Mouse (Mus musculus): Measurements from ENCODE around the gene Stx12.

DNA sequence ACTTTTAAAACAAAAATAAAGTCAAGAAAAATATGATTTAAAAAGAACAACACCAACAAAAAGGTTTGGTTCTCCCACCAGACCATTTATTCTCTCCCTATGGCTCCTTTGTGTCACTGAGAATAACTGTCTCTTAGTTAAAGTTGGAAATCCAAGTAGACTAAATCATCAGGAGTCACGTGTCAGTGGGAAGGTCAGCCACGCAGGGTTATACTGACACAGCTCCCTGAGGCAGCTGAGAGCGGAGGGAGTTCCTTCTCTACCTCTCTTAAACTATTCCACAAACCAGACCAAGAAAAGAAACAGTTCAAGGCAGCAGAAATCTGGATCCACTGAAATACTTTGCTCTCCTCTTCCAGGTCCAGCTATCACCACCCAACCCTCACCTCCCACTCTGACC lies 13.2 kb downstream of the Stx12 start:
- TF ChIP-seq CTCF (IDR thresholded peaks at IDR 0.05; ENCODE audit: control insufficient read depth, insufficient read depth, insufficient read length) (no peak), MAX (IDR thresholded peaks at IDR 0.05) (no peak), USF1 (IDR thresholded peaks at IDR 0.05; ENCODE audit: low read depth) (no peak), CEBPB (IDR thresholded peaks at IDR 0.05; ENCODE audit: low read depth) (no peak), MYOD1 (IDR thresholded peaks at IDR 0.05; ENCODE audit: control insufficient read depth, insufficient read length, low read depth) (no peak), MYOG (IDR thresholded peaks at IDR 0.05; ENCODE audit: control insufficient read depth, extremely low read depth, insufficient read length) (no peak), FOSL1 (IDR thresholded peaks at IDR 0.05; ENCODE audit: insufficient read depth, low read length, poor library complexity, severe bottlenecking) (no peak)

Data from C2C12 (cell line).